Mouse (Mus musculus) effector memory CD4-positive, alpha-beta T cell, adult 7 months (primary cell): ENCODE measurements around the gene Efcab5. TPM values are rescaled to one million over a fixed set of nuclear protein-coding genes. Genes with fewer than 3 reads are reported as not detected.

Source experiments
- polyA plus RNA-seq: library from polyadenylated mRNA; unstranded; fragments of 100-300 nt; shearing (Covaris generic); gene quantifications from one replicate; pipeline ENCODE4 v1.2.1, GENCODE M21; 2017

Gene Efcab5
- not detected for polyA plus RNA-seq

GRCm38 (mm10) chr11:77188868-77189267 is at the start of gene Efcab5:
Gene Efcab5 (minus strand): TSS chr11:77188968.

GRCm38 (mm10) chr11:77215951-77216760 is 27.4 kb upstream of the Efcab5 start, which contains the start of gene Ssh2:
Gene Ssh2 (plus strand): TSS chr11:77216287.

GRCm38 (mm10) chr11:77078273-77079134 is 110.3 kb downstream of the Efcab5 start, which contains the start of gene Nsrp1:
Gene Nsrp1 (minus strand): TSS chr11:77078435.

Other genes with a start within 250 kb of the Efcab5 start
- gene Slc6a4, start 190.4 kb downstream of the Efcab5 start, polyA plus RNA-seq, result 0.33 TPM
- 46.7 TPM for gene Nsrp1, start 110.5 kb downstream of the Efcab5 start, polyA plus RNA-seq
- gene Ssh2, start 27.3 kb upstream of the Efcab5 start, polyA plus RNA-seq, result 236 TPM